Mouse (Mus musculus) liver, postnatal 0 days (tissue): ENCODE measurements around the gene Clec4a1.

ENCODE experiments used
- CTCF ChIP-seq: sonication (generic); IDR thresholded peaks from 2 replicates; pipeline ENCODE4 v1.5.1; 2016; ENCODE audit warnings: antibody characterized with exemption, low read depth
- EP300 ChIP-seq: IDR thresholded peaks from 2 replicates; pipeline ENCODE4 v1.6.1; 2016; ENCODE audit warnings: antibody characterized with exemption, low read depth, mild to moderate bottlenecking

DNA sequence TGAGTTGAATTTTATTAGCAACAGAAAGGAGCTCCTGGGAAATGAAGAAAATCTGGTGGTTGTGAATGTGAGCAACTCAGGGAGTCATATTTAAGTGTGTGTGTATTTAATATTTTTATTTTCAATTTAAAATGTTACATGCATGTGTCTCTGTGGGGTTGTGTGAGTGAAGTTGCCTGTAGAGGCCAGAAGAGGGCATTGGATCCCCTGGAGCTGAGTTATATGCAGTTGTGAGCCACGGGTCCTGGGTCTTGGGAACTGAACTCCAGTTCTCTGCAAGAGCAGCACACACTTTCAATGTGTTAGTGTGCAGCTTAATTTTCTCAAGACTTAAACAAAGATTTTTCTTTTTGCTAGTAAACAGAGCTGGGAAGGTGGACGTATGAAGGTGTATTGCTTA, 42.9 kb downstream of the Clec4a1 start:
- TF ChIP-seq EP300: no peak
- peak; percentile 34 for TF ChIP-seq CTCF
